Mouse (Mus musculus): ENCODE data around the gene Gtpbp1. TPM values are rescaled to one million over a fixed set of nuclear protein-coding genes. Genes with fewer than 3 reads are reported as not detected.

The Gtpbp1 gene
- polyA plus RNA-seq, 1 experiment from 2014 or later, result 46.6 TPM

DNA sequence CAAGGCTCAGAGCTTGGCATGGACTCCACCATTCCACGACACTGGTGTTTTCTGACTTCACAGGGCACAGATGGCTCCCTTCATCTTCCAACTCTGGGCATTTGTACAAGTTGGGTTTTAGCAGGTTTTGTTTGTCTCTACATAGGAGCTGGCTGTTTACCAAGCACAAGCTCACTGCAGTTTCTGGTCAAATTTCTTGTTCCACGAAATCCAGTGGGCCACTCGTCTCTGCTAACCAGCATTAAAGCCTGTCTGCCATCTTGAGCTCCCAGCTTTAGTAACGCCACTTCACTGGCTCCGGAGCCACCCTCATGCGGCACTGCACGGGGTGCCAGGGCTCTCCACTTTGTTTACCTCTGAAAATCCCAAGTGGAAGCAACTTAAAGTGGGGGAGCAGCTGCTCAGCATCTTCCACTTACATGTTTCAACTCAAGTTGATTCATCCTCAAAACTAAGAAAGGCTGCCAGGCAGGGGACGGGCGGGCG is 76.0 kb downstream of the Gtpbp1 start:
- Histone ChIP-seq H3K27me3 (ENCODE audit: low read depth, poor library complexity, severe bottlenecking) (no peaks in the 10 kb centered on the region), H3K4me3 (no peak overlapping the region), H3K36me3 (peaks cover 38% of the 10 kb centered on the region), H3K27ac (replicated peaks) (no peak overlapping the region), H3K9me3 (replicated peaks) (no peaks in the 10 kb centered on the region), H3K4me1 (peaks cover 10% of the 10 kb centered on the region; the same call in 1 of the 2 replicates)
- no peak for DNase-seq (ENCODE audit: low spot score)
- WGBS, result 90% methylated on average over 10 of the region's 10 CpGs

DNA sequence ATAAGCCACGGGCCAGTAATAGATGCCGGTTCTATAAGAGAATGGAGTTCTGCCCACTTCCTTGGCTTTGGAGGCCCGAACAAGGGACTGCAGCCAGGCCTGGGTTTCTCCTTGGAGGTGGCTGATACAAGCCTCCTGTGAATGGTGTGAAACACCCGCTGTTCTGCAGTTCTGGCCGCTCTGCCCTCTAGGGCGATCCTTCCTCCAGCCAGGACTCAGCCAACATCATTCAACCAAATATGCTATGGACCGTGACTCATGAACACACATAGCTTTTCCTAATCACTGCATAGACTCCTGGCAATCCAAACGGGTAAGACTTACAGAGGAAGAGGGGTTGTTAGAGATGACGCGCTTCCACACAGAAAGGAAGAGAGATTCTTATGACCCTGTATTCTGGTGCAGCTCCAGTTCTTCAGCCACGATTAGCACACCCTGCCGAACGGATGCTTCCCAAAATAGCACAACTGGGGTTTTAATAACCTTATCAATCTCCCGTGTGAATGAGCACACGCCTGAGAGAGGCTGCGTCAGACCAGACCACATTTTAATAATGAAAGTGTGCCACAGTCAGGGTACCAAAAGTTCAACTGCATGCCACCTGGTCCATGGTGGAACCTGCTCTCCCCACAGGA is 76.8 kb downstream of the Gtpbp1 start:
- no peak overlapping the region for H3K4me3 ChIP-seq
- DNase-seq (ENCODE audit: low spot score), result no peak
- H3K27me3 ChIP-seq (ENCODE audit: low read depth, poor library complexity, severe bottlenecking), result no peaks in the 10 kb centered on the region
- peaks cover 30% of the 10 kb centered on the region for H3K36me3 ChIP-seq
- peaks cover 8% of the 10 kb centered on the region; the same call in 1 of the 2 replicates for H3K4me1 ChIP-seq
- no peak overlapping the region for H3K27ac ChIP-seq (replicated peaks)
- no peaks in the 10 kb centered on the region for H3K9me3 ChIP-seq (replicated peaks)
- WGBS, result 92% methylated on average over 16 of the region's 16 CpGs

DNA sequence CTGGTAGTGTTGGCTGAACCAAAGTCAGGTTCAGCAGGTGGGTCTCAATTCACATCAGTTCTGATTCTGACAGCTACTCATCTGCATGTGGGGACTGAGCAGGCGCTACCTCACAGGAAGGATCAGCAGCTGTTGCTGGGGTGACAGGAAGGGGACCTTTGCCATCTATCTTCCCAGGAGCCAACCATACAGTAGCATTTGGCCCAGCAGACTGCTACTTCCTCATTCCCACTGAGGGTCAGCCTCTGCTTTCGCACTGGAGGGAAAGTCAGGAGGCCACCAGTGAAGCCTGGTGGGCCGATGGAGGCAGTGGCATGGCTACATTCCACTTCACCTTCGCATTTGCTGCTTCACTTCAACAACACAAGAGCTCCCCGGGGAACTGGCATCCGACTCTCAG is 77.7 kb downstream of the Gtpbp1 start:
- WGBS, result 72% methylated on average over 6 of the region's 6 CpGs
- H3K4me3 ChIP-seq, result no peak overlapping the region
- DNase-seq (ENCODE audit: low spot score), result no peak

DNA sequence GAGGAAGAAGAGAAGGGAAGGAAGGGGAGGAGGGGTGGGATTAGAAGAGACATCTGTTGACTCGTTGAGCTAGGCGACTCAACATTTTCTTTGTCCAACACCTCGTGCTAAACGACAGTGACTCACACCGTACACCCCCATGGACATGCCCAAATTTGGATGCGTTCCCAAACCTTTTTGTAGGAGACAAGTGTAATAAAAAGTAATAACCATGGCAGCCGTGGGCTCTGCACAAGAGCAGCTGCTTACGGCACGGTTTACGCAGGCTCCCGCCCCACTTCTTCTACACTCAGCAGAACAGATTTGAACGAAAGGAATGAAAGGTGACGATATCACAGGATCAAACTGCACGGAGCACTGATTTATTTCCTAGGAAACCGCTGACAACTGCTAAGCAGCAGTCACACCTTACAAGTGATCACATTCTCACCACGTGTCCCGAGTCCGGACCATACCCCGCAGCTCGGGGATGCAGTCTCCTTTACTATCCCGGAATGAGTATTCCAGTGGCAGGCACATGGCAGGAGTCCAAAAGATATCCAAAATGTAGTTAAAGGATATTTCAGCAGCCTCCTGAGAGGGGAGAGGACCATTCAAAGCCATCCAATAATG is 80.1 kb downstream of the Gtpbp1 start:
- Histone ChIP-seq H3K4me3 (no peak overlapping the region), H3K27ac (replicated peaks) (no peak overlapping the region), H3K9me3 (replicated peaks) (no peaks in the 10 kb centered on the region), H3K36me3 (no peaks in the 10 kb centered on the region), H3K4me1 (peaks cover 32% of the 10 kb centered on the region), H3K27me3 (ENCODE audit: low read depth, poor library complexity, severe bottlenecking) (no peaks in the 10 kb centered on the region)
- WGBS, result 89% methylated on average over 21 of the region's 21 CpGs
- DNase-seq (ENCODE audit: low spot score), result no peak

More for the DNA sequence above, 77.7 kb downstream of the Gtpbp1 start:
- Histone ChIP-seq H3K27ac (replicated peaks) (no peak overlapping the region), H3K36me3 (peaks cover 21% of the 10 kb centered on the region), H3K4me1 (peaks cover 15% of the 10 kb centered on the region), H3K27me3 (ENCODE audit: low read depth, poor library complexity, severe bottlenecking) (no peaks in the 10 kb centered on the region), H3K9me3 (replicated peaks) (no peaks in the 10 kb centered on the region)

Other genes starting within 250 kb of the Gtpbp1 start
- 128 and 162 TPM in 2 replicates for gene Csnk1e, start 235.3 kb upstream of the Gtpbp1 start, polyA plus RNA-seq (2016; fragmentation: Nextera tagmentation; extraction: Ambion mirVana)
- gene Kcnj4, start 185.6 kb upstream of the Gtpbp1 start, polyA plus RNA-seq (2016; fragmentation: Nextera tagmentation; extraction: Ambion mirVana), result 0.05 TPM in 1 of 2 replicates, not detected in the other
- gene Kdelr3, start 174.4 kb upstream of the Gtpbp1 start, polyA plus RNA-seq (2016; fragmentation: Nextera tagmentation; extraction: Ambion mirVana), result 15.5 and 24.2 TPM in 2 replicates
- 43.5 and 48.1 TPM in 2 replicates for gene Ddx17, start 144.1 kb upstream of the Gtpbp1 start, polyA plus RNA-seq (2016; fragmentation: Nextera tagmentation; extraction: Ambion mirVana)
- 1.5 TPM in 2 replicates for gene Dmc1, start 85.7 kb upstream of the Gtpbp1 start, polyA plus RNA-seq (2016; fragmentation: Nextera tagmentation; extraction: Ambion mirVana)
- gene Fam227a, start 31.9 kb upstream of the Gtpbp1 start, polyA plus RNA-seq (2016; fragmentation: Nextera tagmentation; extraction: Ambion mirVana), result 2.2 and 2.4 TPM in 2 replicates
- 88.0 and 89.1 TPM in 2 replicates for gene Cby1, start 31.6 kb upstream of the Gtpbp1 start, polyA plus RNA-seq (2016; fragmentation: Nextera tagmentation; extraction: Ambion mirVana)
- 252 and 279 TPM in 2 replicates for gene Tomm22, start 20.0 kb upstream of the Gtpbp1 start, polyA plus RNA-seq (2016; fragmentation: Nextera tagmentation; extraction: Ambion mirVana)
- gene Josd1, start 2.9 kb upstream of the Gtpbp1 start, polyA plus RNA-seq (2016; fragmentation: Nextera tagmentation; extraction: Ambion mirVana), result 17.6 and 18.9 TPM in 2 replicates
- gene Sun2, start 51.7 kb downstream of the Gtpbp1 start, polyA plus RNA-seq (2016; fragmentation: Nextera tagmentation; extraction: Ambion mirVana), result 2.2 and 3.9 TPM in 2 replicates
- gene Dnal4, start 87.0 kb downstream of the Gtpbp1 start, polyA plus RNA-seq (2016; fragmentation: Nextera tagmentation; extraction: Ambion mirVana), result 63.9 and 81.5 TPM in 2 replicates
- 2.2 and 3.4 TPM in 2 replicates for gene Nptxr, start 113.9 kb downstream of the Gtpbp1 start, polyA plus RNA-seq (2016; fragmentation: Nextera tagmentation; extraction: Ambion mirVana)
- 0.16 TPM in 1 of 2 replicates, not detected in the other for gene Npcd, start 143.4 kb downstream of the Gtpbp1 start, polyA plus RNA-seq (2016; fragmentation: Nextera tagmentation; extraction: Ambion mirVana)
- 24.0 and 30.4 TPM in 2 replicates for gene Cbx6, start 143.8 kb downstream of the Gtpbp1 start, polyA plus RNA-seq (2016; fragmentation: Nextera tagmentation; extraction: Ambion mirVana)
- 6.2 and 8.5 TPM in 2 replicates for gene Apobec3, start 200.8 kb downstream of the Gtpbp1 start, polyA plus RNA-seq (2016; fragmentation: Nextera tagmentation; extraction: Ambion mirVana)

All from midbrain, embryonic 10.5 days (tissue).